Mouse (Mus musculus) heart, adult 2 months (tissue): ENCODE results near the gene Ankrd7. TPM values are rescaled to one million over a fixed set of nuclear protein-coding genes. Genes with fewer than 3 reads are reported as not detected.

Experiments
- DNase-seq, 2 experiments: peaks; one replicate each; pipeline ENCODE4 v3.0.0; 2021
- H3K27ac ChIP-seq: fragments of 200-600 bp; 2 replicates; pipeline ENCODE4 v1.8.1; 2022
- H3K27me3 ChIP-seq: fragments of 200-500 bp; 2 replicates; pipeline ENCODE4 v1.6.1; 2012; ENCODE audit warnings: mild to moderate bottlenecking, low read length, inconsistent platforms, mixed read lengths; ENCODE audit not compliant: control insufficient read depth, insufficient read depth
- H3K36me3 ChIP-seq: fragments of 200-500 bp; 2 replicates; pipeline ENCODE4 v1.6.1; 2012; ENCODE audit warnings: low read length, inconsistent platforms; ENCODE audit not compliant: control insufficient read depth, insufficient read depth
- H3K4me1 ChIP-seq: fragments of 200-500 bp; 2 replicates; pipeline ENCODE4 v1.6.1; 2011; ENCODE audit warnings: low read length; ENCODE audit not compliant: control insufficient read depth, insufficient read depth
- H3K4me3 ChIP-seq: fragments of 200-600 bp; 2 replicates; pipeline ENCODE4 v1.8.1; 2022
- H3K79me2 ChIP-seq: fragments of 200-500 bp; replicated peaks from 2 replicates; pipeline ENCODE4 v1.6.1; 2012; ENCODE audit warnings: mild to moderate bottlenecking, inconsistent platforms, low read length, moderate library complexity, mixed read lengths; ENCODE audit not compliant: control insufficient read depth, insufficient read depth
- H3K9ac ChIP-seq: fragments of 200-500 bp; 2 replicates; pipeline ENCODE4 v1.6.1; 2012; ENCODE audit warnings: low read depth, mild to moderate bottlenecking, control low read depth, inconsistent platforms, low read length, mixed read lengths
- CTCF ChIP-seq: fragments of 200-600 bp; IDR thresholded peaks from 2 replicates; pipeline ENCODE4 v1.8.1; 2022; ENCODE audit warnings: antibody characterized with exemption, mild to moderate bottlenecking, moderate library complexity
- EP300 ChIP-seq: fragments of 200-500 bp; IDR thresholded peaks from 2 replicates; pipeline ENCODE4 v1.6.1; 2011; ENCODE audit warnings: low read depth, low read length, control low read depth; ENCODE audit not compliant: insufficient read depth
- POLR2A ChIP-seq: fragments of 200-500 bp; IDR thresholded peaks from 2 replicates; pipeline ENCODE4 v1.6.1; 2011; ENCODE audit warnings: mild to moderate bottlenecking, low read depth, low read length, control low read depth; ENCODE audit not compliant: insufficient read depth
- WGBS: fragments of 180-500 bp; shearing (Covaris S2); methylation state at CpG from one replicate; pipeline ENCODE4 v1.1.7; 2018; 5-methylcytosine and 5-hydroxymethylcytosine counted together
- intact Hi-C: fragments of 180-260 bp; cut with DNase I; formaldehyde crosslinking; loops from one replicate; pipeline ENCODE4 v1.15.1; 2025
- polyA plus RNA-seq: library from polyadenylated mRNA; depleted of rRNA; stranded (reverse); fragments of >200 nt; gene quantifications from 2 replicates; pipeline ENCODE4 v1.2.3, GENCODE M21; 2012
- total RNA-seq, 2 experiments: library from RNA; stranded (reverse); gene quantifications; 2 replicates each; pipeline ENCODE4 v1.2.3; 2021

Ankrd7 gene
- total and polyA plus RNA-seq, 3 experiments, result not detected

GRCm38 (mm10) chr6:18848051-18848701, 17.9 kb upstream of the Ankrd7 start, which contains the start of gene Lsm8:
TSS of gene Lsm8 (plus strand) at chr6:18848579.
- H3K27me3 ChIP-seq, result no peaks in the 10 kb centered on the region
- peak within 1 kb of the TSS; percentile 88 for H3K27ac ChIP-seq
- intact Hi-C loops, result no loop called here
- H3K79me2 ChIP-seq, result no peaks in the 10 kb centered on the region
- peaks cover 13% of the 10 kb centered on the region for H3K36me3 ChIP-seq
- DNase-seq, result peak; percentile 97 to 98
- WGBS, result 1% methylated on average over 37 of the region's 37 CpGs
- TF ChIP-seq POLR2A (peak; percentile 97), EP300 (peak; percentile 68; the same call in 1 of the 2 replicates), CTCF (0 out of 2 replicates have a peak, but pooled peaks have one; percentile 3)
- H3K9ac ChIP-seq, result peak within 1 kb of the TSS; percentile 94
- H3K4me1 ChIP-seq, result peaks cover 1% of the 10 kb centered on the region
- H3K4me3 ChIP-seq, result peak within 1 kb of the TSS; percentile 69

GRCm38 (mm10) chr6:18848702-18849061, 17.4 kb upstream of the Ankrd7 start:
- H3K27me3 ChIP-seq, result no peaks in the 10 kb centered on the region
- peak overlapping the region; percentile 88 for H3K27ac ChIP-seq
- no peak for TF ChIP-seq EP300
- TF ChIP-seq CTCF, result no peak
- no peak for TF ChIP-seq POLR2A
- H3K9ac ChIP-seq, result peak overlapping the region; percentile 94
- peaks cover 1% of the 10 kb centered on the region for H3K4me1 ChIP-seq
- intact Hi-C loops, result no loop called here
- under 1% methylated on average over 28 of the region's 28 CpGs for WGBS
- DNase-seq, result no peak
- peaks cover 13% of the 10 kb centered on the region for H3K36me3 ChIP-seq
- H3K4me3 ChIP-seq, result peak overlapping the region; percentile 69
- H3K79me2 ChIP-seq, result no peaks in the 10 kb centered on the region

GRCm38 (mm10) chr6:18855323-18855722, 10.8 kb upstream of the Ankrd7 start:
- Histone ChIP-seq H3K79me2 (no peaks in the 10 kb centered on the region), H3K4me1 (no peaks in the 10 kb centered on the region), H3K27ac (no peak overlapping the region), H3K27me3 (no peaks in the 10 kb centered on the region), H3K4me3 (no peak overlapping the region), H3K36me3 (peaks cover 4% of the 10 kb centered on the region), H3K9ac (no peak overlapping the region)
- intact Hi-C loops, result no loop called here
- DNase-seq, result no peak
- no peak for TF ChIP-seq EP300

GRCm38 (mm10) chr6:18856487-18857078, 9.5 kb upstream of the Ankrd7 start:
- no peak overlapping the region for H3K9ac ChIP-seq
- H3K4me1 ChIP-seq, result no peaks in the 10 kb centered on the region
- H3K27ac ChIP-seq, result no peak overlapping the region
- TF ChIP-seq EP300 (no peak), CTCF (no peak), POLR2A (no peak)
- intact Hi-C loops, result no loop called here
- H3K79me2 ChIP-seq, result no peaks in the 10 kb centered on the region
- no peak overlapping the region for H3K4me3 ChIP-seq
- no peaks in the 10 kb centered on the region for H3K27me3 ChIP-seq
- no peak for DNase-seq
- WGBS, result 96% methylated on average over 3 of the region's 3 CpGs
- no peaks in the 10 kb centered on the region; the same call in 1 of the 2 replicates for H3K36me3 ChIP-seq

- no peak overlapping the region for H3K4me3 ChIP-seq
- H3K36me3 ChIP-seq, result no peaks in the 10 kb centered on the region
- 60% methylated on average over 2 of the region's 2 CpGs for WGBS
- no peak for DNase-seq
- TF ChIP-seq CTCF (no peak), POLR2A (no peak), EP300 (no peak)
- no peaks in the 10 kb centered on the region for H3K27me3 ChIP-seq
- no peak overlapping the region for H3K27ac ChIP-seq
- intact Hi-C loops, result no loop called here
- H3K9ac ChIP-seq, result no peak overlapping the region
- H3K4me1 ChIP-seq, result no peaks in the 10 kb centered on the region
- H3K79me2 ChIP-seq, result no peaks in the 10 kb centered on the region
Measured at GRCm38 (mm10) chr6:18889030-18889429, 22.9 kb downstream of the Ankrd7 start.

GRCm38 (mm10) chr6:18894142-18894541, 28.0 kb downstream of the Ankrd7 start:
- H3K27me3 ChIP-seq, result no peaks in the 10 kb centered on the region
- H3K79me2 ChIP-seq, result no peaks in the 10 kb centered on the region
- no peak overlapping the region for H3K9ac ChIP-seq
- H3K27ac ChIP-seq, result no peak overlapping the region
- no peak for TF ChIP-seq CTCF
- no peak for TF ChIP-seq EP300
- no peak for TF ChIP-seq POLR2A
- no peaks in the 10 kb centered on the region for H3K36me3 ChIP-seq
- H3K4me1 ChIP-seq, result no peaks in the 10 kb centered on the region
- no peak overlapping the region for H3K4me3 ChIP-seq
- no peak for DNase-seq
- intact Hi-C loops, result no loop called here
